In the genomic region with DNA sequence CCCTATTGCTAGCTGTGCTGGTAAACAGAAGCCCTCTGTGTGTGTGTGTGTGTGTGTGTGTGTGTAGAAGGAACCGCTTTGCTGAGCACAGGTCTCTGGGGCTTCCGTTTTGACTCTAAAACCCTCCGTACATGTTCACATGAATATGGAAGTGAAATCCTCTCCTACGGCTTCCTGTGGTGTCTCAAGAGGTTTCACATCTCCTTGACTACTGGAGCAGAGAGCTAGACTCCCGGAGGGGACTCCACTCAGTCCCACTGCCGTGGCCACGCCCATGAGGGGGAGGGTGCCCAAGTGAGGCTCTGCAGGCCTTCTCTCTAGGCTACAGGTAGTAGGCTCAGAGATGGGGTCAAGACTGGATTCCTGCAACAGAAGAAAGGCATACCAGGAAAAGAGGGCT, we compare ENCODE assay signal across 9 mouse cellular contexts. TPM values are rescaled to one million over a fixed set of nuclear protein-coding genes. Genes with fewer than 3 reads are reported as not detected.
DNase-seq lines count a peak whose midpoint lies in the region; ATAC-seq and TF ChIP-seq lines count a peak whose summit lies in the region.
"Had no signal": no experiment of that assay in that cellular context is flagged by ENCODE, and none has a peak within 500 bp of the region (broad histone marks: within the 10 kb centered on the region; RNA-seq: fewer than 3 reads in every experiment).

Gene H2-DMb2 (plus strand): TSS at position 275 of the 400 bp plus-strand sequence.

- TF ChIP-seq CTCF in layer of hippocampus, adult 2 months (conservative IDR thresholded peaks at IDR 0.05) = no peak
- no peak for TF ChIP-seq CTCF in liver, adult 2 months (IDR thresholded peaks at IDR 0.05; ENCODE audit: low read depth, low read length)

- H3K9ac ChIP-seq in liver, adult 2 months (ENCODE audit: low read depth, low read length) = no peak within 1 kb of the TSS
- no peak within 1 kb of the TSS for H3K9ac ChIP-seq in intestine, embryonic 15.5 days
- H3K9ac ChIP-seq: limb, embryonic 15.5 days had no signal

- H3K36me3 ChIP-seq in liver, adult 2 months (ENCODE audit: control insufficient read depth, insufficient read depth, low read length) = no peaks in the 10 kb centered on the region
- no peaks in the 10 kb centered on the region for H3K36me3 ChIP-seq in intestine, embryonic 15.5 days
- H3K36me3 ChIP-seq: limb, embryonic 15.5 days had no signal

- no peaks in the 10 kb centered on the region for H3K9me3 ChIP-seq in intestine, embryonic 15.5 days
- H3K9me3 ChIP-seq: limb, embryonic 15.5 days had no signal

- peaks cover 10% of the 10 kb centered on the region; the same call in 1 of the 2 replicates for H3K27me3 ChIP-seq in liver, adult 2 months (ENCODE audit: control insufficient read depth, insufficient read depth, low read length)
- H3K27me3 ChIP-seq in intestine, embryonic 15.5 days (replicated peaks) = peaks cover 7% of the 10 kb centered on the region

- no peak for DNase-seq in layer of hippocampus, adult 2 months (ENCODE audit: low spot score in 2 of 2)
- DNase-seq in layer of hippocampus, postnatal 25 days (ENCODE audit: extremely low spot score in 1 of 2, low spot score in 1 of 2) = no peak
- DNase-seq in gastrocnemius, postnatal 25 days = peak; percentile 68
- DNase-seq in liver, adult 2 months (ENCODE audit: extremely low read depth, low read depth, low spot score) = peak; percentile 56
- DNase-seq in retina, postnatal 1 day = peak; percentile 43
- DNase-seq in left cerebral cortex, adult 8-10 months (ENCODE audit: low spot score in 2 of 2) = no peak
- no peak for DNase-seq in cerebellum, adult 9-11 months

- 49% methylated on average over 7 of the region's 7 CpGs for WGBS in liver, adult 2 months
- 25% methylated on average over 7 of the region's 7 CpGs for WGBS in intestine, embryonic 15.5 days

- no peak within 1 kb of the TSS for H3K4me2 ChIP-seq in intestine, embryonic 15.5 days (replicated peaks)
- H3K4me2 ChIP-seq: limb, embryonic 15.5 days had no signal

- H3K79me2 ChIP-seq in liver, adult 2 months (ENCODE audit: control insufficient read depth, insufficient read depth, low read length) = no peaks in the 10 kb centered on the region

- H3K27ac ChIP-seq in layer of hippocampus, adult 2 months = peak within 1 kb of the TSS; percentile 88
- H3K27ac ChIP-seq in liver, adult 2 months (replicated peaks; ENCODE audit: insufficient read depth, low read depth, low read length) = peak within 1 kb of the TSS; percentile 31; the same call in 1 of the 2 replicates
- H3K27ac ChIP-seq in intestine, embryonic 15.5 days = no peak within 1 kb of the TSS
- H3K27ac ChIP-seq: limb, embryonic 15.5 days had no signal

- H3K4me1 ChIP-seq in liver, adult 2 months (ENCODE audit: control insufficient read depth, insufficient read depth, low read length) = no peaks in the 10 kb centered on the region
- H3K4me1 ChIP-seq in intestine, embryonic 15.5 days (replicated peaks) = peaks cover 10% of the 10 kb centered on the region; the same call in 1 of the 2 replicates

- no peak for TF ChIP-seq POLR2A in liver, adult 2 months (IDR thresholded peaks at IDR 0.05; ENCODE audit: extremely low read depth, insufficient read depth, low read length)

- no peak for ATAC-seq in intestine, embryonic 15.5 days

- H3K4me3 ChIP-seq in layer of hippocampus, adult 2 months = no peak within 1 kb of the TSS
- H3K4me3 ChIP-seq in liver, adult 2 months (ENCODE audit: insufficient read depth, low read depth, low read length) = no peak within 1 kb of the TSS
- no peak within 1 kb of the TSS for H3K4me3 ChIP-seq in intestine, embryonic 15.5 days (replicated peaks)
- H3K4me3 ChIP-seq: limb, embryonic 15.5 days had no signal

RNA-seq across cellular contexts. Expression of gene H2-DMb2, which starts in this region (rescaled TPM):
- under 1 TPM; 0.77 to 0.96 TPM for total RNA-seq in layer of hippocampus, adult 2 months (2021)
- total RNA-seq in layer of hippocampus, postnatal 25 days (2021) = under 1 TPM; 0.69 to 0.94 TPM
- under 1 TPM; 0.28 to 0.67 TPM for total RNA-seq in gastrocnemius, postnatal 25 days (2021)
- 0.74 and 1.7 TPM in 2 replicates for total RNA-seq in liver, adult 2 months (2014; rRNA removed)
- 1.1 and 3.1 TPM in 2 replicates for polyA plus RNA-seq in liver, adult 2 months (2012; rRNA removed)
- total RNA-seq in left cerebral cortex, adult 8-10 months (2022) = 1 to 10 TPM in 3 of 4 experiments, under 1 TPM in 1; 0.84 to 3.5 (median 2.0) TPM
- 0.68 and 0.83 TPM in 2 replicates for polyA plus RNA-seq in intestine, embryonic 15.5 days (2015; fragmentation: Nextera tagmentation; extraction: Ambion mirVana)

Comparison
In these comparisons a context has a peak if more than half of its experiments do, and no peak if none do; other contexts are left out.
1. Peak in DNase-seq in gastrocnemius, postnatal 25 days; RNA of the gene not detected or under 1 TPM.
2. DNase-seq: peak in liver, adult 2 months (single experiment) and retina, postnatal 1 day (single experiment); none in layer of hippocampus, adult 2 months (0 of 2), layer of hippocampus, postnatal 25 days (0 of 2), left cerebral cortex, adult 8-10 months (0 of 2) and cerebellum, adult 9-11 months (single experiment).